Mouse (Mus musculus): ENCODE measurements around the gene Gm49358.

The Gm49358 gene

DNA sequence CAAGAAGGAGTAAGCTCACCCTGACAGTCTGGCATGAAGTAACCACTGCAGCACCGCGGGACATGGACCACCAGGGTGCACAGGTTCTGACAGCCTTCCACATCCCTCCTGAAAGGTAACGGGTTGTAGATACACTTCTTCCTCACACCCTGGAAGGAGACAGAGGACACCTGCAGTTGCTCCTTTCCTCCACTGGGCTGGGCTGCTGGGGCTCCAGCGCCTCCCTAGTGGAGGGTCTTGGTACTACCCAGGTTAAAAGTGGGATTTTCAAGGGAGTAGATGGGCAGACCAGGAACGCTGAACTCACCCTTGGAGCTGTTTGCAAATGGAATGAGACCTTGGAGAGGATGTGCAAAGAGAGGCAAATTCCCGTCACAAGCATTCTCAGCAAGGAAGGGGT is 99.7 kb downstream of the Gm49358 start:
- no peak for DNase-seq (ENCODE audit: low spot score in 2 of 2)

GRCm38 (mm10) chr10:86872121-86872520 is 108.3 kb downstream of the Gm49358 start:
- no peak for DNase-seq (ENCODE audit: low spot score in 2 of 2)

- no peak for DNase-seq (ENCODE audit: low spot score in 2 of 2)
These were observed 108.8 kb downstream of the Gm49358 start for GRCm38 (mm10) chr10:86872591-86872990.

DNA sequence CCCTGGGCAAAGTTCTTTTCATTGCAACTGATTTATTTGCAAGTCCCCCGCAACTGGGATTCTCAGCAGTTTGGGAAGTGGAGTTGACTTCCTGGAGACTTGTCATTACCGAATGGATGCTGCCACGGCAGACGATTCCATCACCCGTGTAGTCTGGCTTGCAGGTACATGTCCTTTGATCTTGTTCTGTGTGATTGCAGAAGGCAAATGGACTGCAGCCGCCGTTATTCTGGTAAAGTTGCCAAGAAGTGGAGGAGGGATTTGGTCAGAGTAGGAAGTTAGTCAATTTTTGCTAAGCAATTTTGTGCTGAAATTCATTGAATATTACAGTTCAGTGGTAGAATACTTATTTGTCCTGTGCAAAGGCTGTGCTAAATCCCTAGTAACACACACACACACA is 114.9 kb downstream of the Gm49358 start:
- DNase-seq (ENCODE audit: low spot score in 2 of 2) = no peak

GRCm38 (mm10) chr10:86880071-86880806 is 116.5 kb downstream of the Gm49358 start:
- no peak for DNase-seq (ENCODE audit: low spot score in 2 of 2)

DNA sequence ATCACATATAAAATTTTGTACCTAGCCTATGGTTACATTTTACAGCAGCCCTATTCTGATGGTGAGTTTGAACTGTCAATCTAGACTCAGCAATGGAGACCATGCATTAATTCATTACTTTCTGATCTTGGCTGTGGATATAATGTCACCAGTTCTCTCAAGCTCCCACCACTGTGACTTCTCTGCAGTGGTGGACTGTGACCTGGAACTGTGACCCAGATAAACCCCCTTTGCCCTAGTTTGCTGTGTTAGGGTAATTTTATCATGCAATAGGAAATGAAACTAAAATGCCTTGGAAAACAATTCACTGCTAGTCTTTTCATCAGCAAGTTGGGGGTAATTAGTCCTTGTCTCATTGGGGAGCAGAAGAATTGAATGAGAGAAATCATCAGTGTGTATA is 117.7 kb downstream of the Gm49358 start:
- DNase-seq (ENCODE audit: low spot score in 2 of 2) = no peak
